Mouse (Mus musculus) cerebellum, adult 2 months (tissue): ENCODE data around the gene Dapl1. TPM values are rescaled to one million over a fixed set of nuclear protein-coding genes. Genes with fewer than 3 reads are reported as not detected.

Experiments used
- DNase-seq, 2 experiments: peaks; one replicate each; pipeline ENCODE4 v3.0.0; 2021
- H3K27ac ChIP-seq: fragments of 200-500 bp; 2 replicates; pipeline ENCODE4 v1.5.1; 2012; ENCODE audit warnings: low read length, control low read depth, inconsistent platforms; ENCODE audit not compliant: insufficient read depth
- H3K27me3 ChIP-seq: fragments of 200-500 bp; 2 replicates; pipeline ENCODE4 v1.6.1; 2012; ENCODE audit warnings: inconsistent platforms, mild to moderate bottlenecking, low read length, moderate library complexity; ENCODE audit not compliant: control insufficient read depth, insufficient read depth
- H3K4me1 ChIP-seq: fragments of 200-500 bp; 2 replicates; pipeline ENCODE4 v1.6.1; 2011; ENCODE audit warnings: low read length; ENCODE audit not compliant: control insufficient read depth, insufficient read depth
- H3K4me3 ChIP-seq: fragments of 200-500 bp; replicated peaks from 2 replicates; pipeline ENCODE3; 2011; ENCODE audit warnings: mild to moderate bottlenecking, low read depth, low read length, control low read depth; ENCODE audit not compliant: insufficient read depth
- CTCF ChIP-seq: fragments of 200-500 bp; IDR thresholded peaks from 2 replicates; pipeline ENCODE4 v1.5.1; 2011; ENCODE audit warnings: low read depth, mild to moderate bottlenecking, control low read depth, low read length, moderate library complexity, borderline replicate concordance; ENCODE audit not compliant: insufficient read depth
- POLR2A ChIP-seq: fragments of 200-500 bp; IDR thresholded peaks from 2 replicates; pipeline ENCODE4 v1.6.1; 2011; ENCODE audit warnings: low read length, control low read depth, borderline replicate concordance; ENCODE audit not compliant: insufficient read depth
- WGBS: fragments of 180-500 bp; shearing (Covaris S2); methylation state at CpG from one replicate; pipeline ENCODE4 v1.1.7; 2018; 5-methylcytosine and 5-hydroxymethylcytosine counted together
- polyA plus RNA-seq: library from polyadenylated mRNA; depleted of rRNA; stranded (reverse); fragments of >200 nt; gene quantifications from 2 replicates; pipeline ENCODE4 v1.2.3, GENCODE M21; 2012

Gene Dapl1
- polyA plus RNA-seq, 1 experiment: 0.69 TPM

- TF ChIP-seq POLR2A (no peak), CTCF (no peak)
- Histone ChIP-seq H3K27ac (no peak overlapping the region), H3K4me3 (no peak overlapping the region), H3K27me3 (no peaks in the 10 kb centered on the region), H3K4me1 (peaks cover 12% of the 10 kb centered on the region)
- DNase-seq: peak in 1 of 2 experiments; percentile 44
- WGBS: 70% methylated on average over 3 of the region's 3 CpGs
These were observed 46.4 kb downstream of the Dapl1 start for GRCm38 (mm10) chr2:59530811-59531210.

GRCm38 (mm10) chr2:59532999-59533398 is 48.5 kb downstream of the Dapl1 start:
- Histone ChIP-seq H3K27me3 (no peaks in the 10 kb centered on the region), H3K4me1 (peaks cover 12% of the 10 kb centered on the region), H3K27ac (no peak overlapping the region), H3K4me3 (no peak overlapping the region)
- no peak for DNase-seq
- 81% methylated on average over 3 of the region's 3 CpGs for WGBS
- TF ChIP-seq CTCF: no peak
- TF ChIP-seq POLR2A: no peak

DNA sequence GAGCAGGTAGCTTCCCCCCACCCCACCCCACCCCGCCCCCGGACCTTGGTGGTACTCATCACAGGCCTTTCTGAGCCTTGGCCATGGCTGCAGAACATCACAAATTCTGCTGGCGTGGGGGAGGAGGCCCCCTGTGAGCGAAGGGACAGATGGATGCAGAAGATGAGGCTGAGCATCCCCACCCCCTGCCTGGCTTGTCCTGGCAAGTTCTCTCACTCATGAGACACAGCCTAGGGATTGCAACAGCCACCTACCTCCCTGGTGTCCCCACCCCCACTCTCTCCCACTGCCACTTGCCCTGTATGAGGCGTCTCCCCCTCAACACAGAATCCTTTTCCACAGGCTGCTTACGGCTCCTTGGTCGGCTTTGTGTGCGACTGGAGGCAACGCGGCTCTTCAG is 49.1 kb downstream of the Dapl1 start:
- TF ChIP-seq POLR2A: no peak
- TF ChIP-seq CTCF: no peak
- Histone ChIP-seq H3K27me3 (no peaks in the 10 kb centered on the region), H3K4me1 (peaks cover 12% of the 10 kb centered on the region), H3K4me3 (no peak overlapping the region), H3K27ac (no peak overlapping the region)
- DNase-seq: peak in 1 of 2 experiments; percentile 53
- 57% methylated on average over 10 of the region's 10 CpGs for WGBS

GRCm38 (mm10) chr2:59533971-59534748 is 49.7 kb downstream of the Dapl1 start:
- Histone ChIP-seq H3K4me1 (peaks cover 12% of the 10 kb centered on the region), H3K27ac (no peak overlapping the region), H3K4me3 (no peak overlapping the region), H3K27me3 (no peaks in the 10 kb centered on the region)
- WGBS: 91% methylated on average over 15 of the region's 15 CpGs
- no peak for TF ChIP-seq POLR2A
- DNase-seq: no peak

DNA sequence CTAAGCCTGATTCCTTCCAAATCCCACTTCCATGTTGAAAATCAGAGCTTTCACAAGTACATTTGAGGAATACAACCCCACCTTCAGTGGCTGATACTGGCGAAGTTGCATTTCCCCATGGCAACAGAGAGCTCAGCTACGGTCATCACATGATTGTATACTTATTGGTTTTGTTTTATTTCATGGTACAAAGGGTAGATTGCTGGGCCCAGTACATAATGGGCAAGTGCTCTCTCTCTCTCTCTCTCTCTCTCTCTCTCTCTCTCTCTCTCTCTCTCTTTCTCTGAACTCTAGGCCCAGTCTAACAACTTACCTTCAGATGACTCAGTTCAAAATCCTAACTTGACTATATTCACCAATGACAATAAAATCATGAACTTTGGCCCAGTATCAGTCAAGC is 52.5 kb downstream of the Dapl1 start:
- no peak for DNase-seq
- peaks cover 7% of the 10 kb centered on the region for H3K4me1 ChIP-seq
- WGBS: 98% methylated on average over 2 of the region's 2 CpGs
- H3K27ac ChIP-seq: no peak overlapping the region
- no peaks in the 10 kb centered on the region for H3K27me3 ChIP-seq
- no peak overlapping the region for H3K4me3 ChIP-seq
- TF ChIP-seq CTCF (no peak), POLR2A (no peak)

DNA sequence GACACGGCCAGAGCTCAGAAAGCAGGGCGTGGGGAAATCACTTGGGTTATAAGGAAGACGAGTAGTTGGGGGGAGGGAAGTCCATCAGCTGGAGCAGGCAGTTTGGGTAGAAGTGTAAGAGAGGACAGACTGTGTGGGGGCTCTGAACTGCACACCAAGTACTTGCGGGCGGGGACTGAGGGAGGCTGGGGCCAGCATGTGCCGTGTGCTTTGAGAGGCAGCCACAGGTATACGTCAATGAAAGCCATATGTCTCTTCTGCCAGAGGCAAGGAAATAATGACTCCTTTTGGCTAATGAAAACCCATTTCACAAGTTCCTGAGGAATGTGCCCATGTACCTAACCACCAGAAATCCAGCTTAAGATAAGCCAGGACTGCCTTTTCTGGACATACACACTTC is 53.6 kb downstream of the Dapl1 start:
- 88% methylated on average over 7 of the region's 7 CpGs for WGBS
- no peak overlapping the region for H3K27ac ChIP-seq
- peaks cover 7% of the 10 kb centered on the region for H3K4me1 ChIP-seq
- H3K4me3 ChIP-seq: no peak overlapping the region
- no peak for DNase-seq
- TF ChIP-seq POLR2A: no peak
- no peak for TF ChIP-seq CTCF
- H3K27me3 ChIP-seq: no peaks in the 10 kb centered on the region

DNA sequence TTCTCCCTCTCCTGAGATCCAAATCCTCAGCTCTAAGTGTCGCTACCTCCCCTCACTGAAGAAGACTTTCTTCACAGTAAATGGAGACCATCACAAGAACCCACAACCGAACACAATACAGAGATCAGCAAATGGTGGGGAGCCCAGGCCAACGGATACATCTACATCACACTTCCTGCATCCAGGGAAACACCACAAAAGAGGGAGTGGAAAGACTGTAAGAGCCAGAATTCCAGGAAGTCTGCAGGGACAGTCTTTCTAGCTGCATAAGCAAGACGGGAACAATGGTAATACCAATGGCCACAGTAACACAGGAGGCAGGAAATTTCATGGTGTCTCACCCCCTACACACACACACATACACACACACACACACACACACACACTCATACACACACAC is 55.3 kb downstream of the Dapl1 start:
- TF ChIP-seq POLR2A (no peak), CTCF (no peak)
- no peak for DNase-seq
- no peak overlapping the region for H3K4me3 ChIP-seq
- WGBS: 73% methylated on average over 4 of the region's 4 CpGs
- no peaks in the 10 kb centered on the region for H3K4me1 ChIP-seq
- no peaks in the 10 kb centered on the region for H3K27me3 ChIP-seq
- H3K27ac ChIP-seq: no peak overlapping the region

- WGBS: 20% methylated on average over 11 of the region's 11 CpGs
- no peak overlapping the region for H3K27ac ChIP-seq
- no peaks in the 10 kb centered on the region for H3K27me3 ChIP-seq
- peak; percentile 80 to 83 for DNase-seq
- H3K4me3 ChIP-seq: no peak overlapping the region
- TF ChIP-seq CTCF: peak; percentile 92
- TF ChIP-seq POLR2A: no peak
- H3K4me1 ChIP-seq: no peaks in the 10 kb centered on the region
These were observed 56.9 kb downstream of the Dapl1 start for GRCm38 (mm10) chr2:59541121-59541887.
